Mouse (Mus musculus): ENCODE measurements around the gene Bag3. TPM values are rescaled to one million over a fixed set of nuclear protein-coding genes. Genes with fewer than 3 reads are reported as not detected.

Gene Bag3
- polyA plus RNA-seq, 1 experiment = 5.4 TPM

DNA sequence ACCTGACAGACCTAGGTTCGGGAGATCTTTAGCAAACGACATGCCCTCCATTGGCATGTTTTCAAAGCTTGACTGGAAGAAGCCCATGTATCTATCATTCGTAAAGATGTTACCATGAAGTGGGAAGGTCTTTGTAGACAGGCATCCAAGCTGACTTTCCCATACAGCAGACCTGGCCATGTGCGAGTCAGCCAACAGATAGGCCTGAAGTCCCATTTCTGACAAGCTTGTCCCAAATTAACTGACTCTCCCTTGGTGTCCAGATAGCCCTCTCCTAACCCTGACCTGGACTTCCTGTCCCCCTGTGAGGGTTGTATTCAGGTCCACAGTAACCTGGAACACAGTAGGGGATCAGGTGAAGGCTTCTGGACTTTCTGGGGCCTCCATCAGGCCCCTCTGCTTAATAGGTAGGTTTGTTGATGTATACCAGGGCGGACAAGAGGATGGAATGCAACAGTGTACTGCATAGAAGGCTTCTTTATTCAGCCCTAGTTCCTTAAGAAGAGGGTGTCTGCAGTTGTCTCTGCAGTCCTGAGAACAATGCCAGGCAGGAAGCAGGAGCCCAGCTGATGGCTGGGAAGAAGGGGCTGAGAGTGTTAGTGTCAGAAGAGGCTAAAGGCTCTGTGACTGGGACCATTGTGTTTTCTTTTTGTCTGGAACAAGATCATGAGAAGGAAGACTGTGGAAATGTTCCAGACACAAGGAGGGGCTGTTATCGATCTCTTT, 9.2 kb downstream of the Bag3 start:
- peaks cover 17% of the 10 kb centered on the region for H3K4me1 ChIP-seq (ENCODE audit: control insufficient read depth, insufficient read depth, low read length)
- no peak overlapping the region for H3K4me3 ChIP-seq (ENCODE audit: insufficient read depth, low read length)
- no peak overlapping the region for H3K27ac ChIP-seq (ENCODE audit: insufficient read depth, low read length)
- TF ChIP-seq POLR2A (IDR thresholded peaks at IDR 0.05; ENCODE audit: extremely low read depth, insufficient read depth, low read length) (no peak), CTCF (IDR thresholded peaks at IDR 0.05; ENCODE audit: extremely low read depth, insufficient read depth, low read length) (no peak)

DNA sequence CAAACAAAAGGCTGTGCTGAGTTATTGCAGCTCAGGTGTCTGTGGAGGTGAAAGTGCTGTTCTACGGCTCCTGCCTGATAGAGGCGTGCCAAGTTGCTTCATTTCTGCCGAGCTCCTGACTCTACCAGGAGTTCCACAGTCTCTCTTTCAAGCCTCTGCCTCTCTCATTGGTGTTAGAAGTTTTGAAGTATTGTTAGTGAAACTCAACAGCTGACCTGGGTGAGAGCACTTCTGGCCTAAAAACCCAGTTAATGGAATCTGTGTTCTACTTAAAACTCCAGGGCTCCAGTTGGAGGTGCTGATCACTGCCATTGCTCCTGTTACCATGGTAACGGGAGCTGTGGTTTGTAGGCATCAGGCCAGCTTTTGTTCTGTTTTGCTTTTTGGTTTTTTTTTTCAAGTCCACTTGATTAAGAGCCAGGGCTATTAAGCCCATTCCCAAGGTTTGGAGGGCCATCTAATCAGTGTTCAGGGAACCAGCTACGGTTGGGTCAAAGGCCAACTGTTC, 11.6 kb downstream of the Bag3 start:
- Histone ChIP-seq H3K27ac (ENCODE audit: insufficient read depth, low read length) (no peak overlapping the region), H3K4me3 (ENCODE audit: insufficient read depth, low read length) (no peak overlapping the region), H3K4me1 (ENCODE audit: control insufficient read depth, insufficient read depth, low read length) (peaks cover 17% of the 10 kb centered on the region)
- TF ChIP-seq POLR2A (IDR thresholded peaks at IDR 0.05; ENCODE audit: extremely low read depth, insufficient read depth, low read length) (no peak), CTCF (IDR thresholded peaks at IDR 0.05; ENCODE audit: extremely low read depth, insufficient read depth, low read length) (no peak)

DNA sequence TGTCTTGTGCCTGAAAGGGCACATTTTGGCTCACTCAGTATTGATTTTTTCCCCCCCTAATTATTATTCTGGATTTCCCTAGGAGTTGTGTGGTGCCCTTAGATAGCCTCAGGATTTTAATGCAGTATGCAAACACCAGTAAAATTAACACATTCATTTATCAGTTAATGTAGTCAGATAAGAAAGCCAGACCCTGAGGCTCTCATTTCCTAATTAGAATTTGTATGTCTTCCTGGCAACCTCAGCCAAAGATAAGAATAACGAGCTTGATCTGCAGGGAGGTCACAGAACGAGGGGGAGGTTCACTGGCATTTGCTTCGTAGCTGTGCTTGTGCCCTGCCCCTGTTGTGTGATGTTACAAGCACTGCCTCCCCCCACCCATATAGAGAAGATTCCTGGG, 12.7 kb downstream of the Bag3 start:
- TF ChIP-seq CTCF (IDR thresholded peaks at IDR 0.05; ENCODE audit: extremely low read depth, insufficient read depth, low read length) (no peak), POLR2A (IDR thresholded peaks at IDR 0.05; ENCODE audit: extremely low read depth, insufficient read depth, low read length) (no peak)
- no peak overlapping the region for H3K4me3 ChIP-seq (ENCODE audit: insufficient read depth, low read length)
- H3K27ac ChIP-seq (ENCODE audit: insufficient read depth, low read length) = no peak overlapping the region
- peaks cover 10% of the 10 kb centered on the region for H3K4me1 ChIP-seq (ENCODE audit: control insufficient read depth, insufficient read depth, low read length)

DNA sequence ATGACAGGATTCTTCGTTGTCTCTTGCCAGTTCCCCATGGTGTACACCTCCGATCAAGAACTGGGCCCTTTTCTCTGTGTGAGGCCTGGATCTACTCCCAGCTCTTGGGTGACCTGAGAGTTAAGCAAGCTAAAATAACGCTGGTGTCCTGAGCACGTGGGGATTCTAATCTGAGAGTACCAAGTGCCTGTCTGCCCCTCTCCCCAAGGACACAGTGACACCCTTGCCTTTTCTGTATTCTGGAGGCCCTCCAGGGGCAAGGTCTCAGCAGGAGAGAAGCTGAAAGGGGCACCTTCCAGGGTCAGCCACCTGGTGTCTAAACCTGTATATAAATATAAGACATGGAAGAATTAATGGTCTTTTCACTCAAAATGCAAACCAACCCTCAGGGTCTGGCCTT, 14.3 kb downstream of the Bag3 start:
- TF ChIP-seq POLR2A (IDR thresholded peaks at IDR 0.05; ENCODE audit: extremely low read depth, insufficient read depth, low read length) (no peak), CTCF (IDR thresholded peaks at IDR 0.05; ENCODE audit: extremely low read depth, insufficient read depth, low read length) (no peak)
- H3K27ac ChIP-seq (ENCODE audit: insufficient read depth, low read length) = no peak overlapping the region
- peaks cover 5% of the 10 kb centered on the region; the same call in 1 of the 2 replicates for H3K4me1 ChIP-seq (ENCODE audit: control insufficient read depth, insufficient read depth, low read length)
- no peak overlapping the region for H3K4me3 ChIP-seq (ENCODE audit: insufficient read depth, low read length)

DNA sequence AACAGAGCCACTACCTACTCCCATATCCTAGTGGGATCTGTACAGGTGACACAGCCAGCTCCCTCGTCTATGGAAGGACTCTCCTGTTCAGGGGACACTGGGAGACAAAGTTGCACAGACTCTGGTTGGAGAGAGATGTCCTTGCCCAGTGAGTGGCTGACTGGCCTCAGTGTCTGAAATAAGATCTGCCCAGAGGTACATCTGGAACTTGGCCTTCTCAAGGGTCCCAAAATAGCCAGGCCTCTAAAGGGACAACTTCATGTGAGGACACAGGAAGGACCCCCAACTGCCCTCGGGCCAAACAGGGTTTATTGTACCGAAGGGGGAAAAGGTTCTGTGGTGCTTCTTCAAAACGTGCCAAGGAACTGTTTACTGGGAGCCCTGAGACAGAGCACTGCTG, 14.8 kb downstream of the Bag3 start:
- TF ChIP-seq CTCF (IDR thresholded peaks at IDR 0.05; ENCODE audit: extremely low read depth, insufficient read depth, low read length) = no peak
- TF ChIP-seq POLR2A (IDR thresholded peaks at IDR 0.05; ENCODE audit: extremely low read depth, insufficient read depth, low read length) = no peak
- Histone ChIP-seq H3K27ac (ENCODE audit: insufficient read depth, low read length) (no peak overlapping the region), H3K4me3 (ENCODE audit: insufficient read depth, low read length) (no peak overlapping the region), H3K4me1 (ENCODE audit: control insufficient read depth, insufficient read depth, low read length) (peaks cover 5% of the 10 kb centered on the region; the same call in 1 of the 2 replicates)

DNA sequence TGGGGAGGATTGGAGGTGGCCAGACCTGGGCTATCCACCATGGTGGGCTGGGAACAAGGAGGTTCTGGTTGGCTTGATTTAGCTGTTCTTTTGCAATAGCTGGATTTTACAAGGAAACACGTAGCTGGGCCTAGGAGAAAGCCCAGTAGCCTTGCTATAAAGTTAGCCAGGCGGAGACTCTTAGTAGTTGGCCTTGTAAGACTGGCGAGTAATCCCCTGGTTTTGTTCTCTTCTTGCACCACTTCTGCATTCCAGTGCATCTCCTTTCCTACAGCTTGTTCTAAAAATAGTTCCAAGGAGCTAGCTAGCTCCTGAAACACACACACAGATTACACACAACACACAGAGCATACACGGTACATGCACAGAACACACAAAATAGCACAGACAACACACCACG, 15.4 kb downstream of the Bag3 start:
- peaks cover 5% of the 10 kb centered on the region; the same call in 1 of the 2 replicates for H3K4me1 ChIP-seq (ENCODE audit: control insufficient read depth, insufficient read depth, low read length)
- H3K4me3 ChIP-seq (ENCODE audit: insufficient read depth, low read length) = no peak overlapping the region
- TF ChIP-seq CTCF (IDR thresholded peaks at IDR 0.05; ENCODE audit: extremely low read depth, insufficient read depth, low read length) = no peak
- no peak for TF ChIP-seq POLR2A (IDR thresholded peaks at IDR 0.05; ENCODE audit: extremely low read depth, insufficient read depth, low read length)
- H3K27ac ChIP-seq (ENCODE audit: insufficient read depth, low read length) = no peak overlapping the region

DNA sequence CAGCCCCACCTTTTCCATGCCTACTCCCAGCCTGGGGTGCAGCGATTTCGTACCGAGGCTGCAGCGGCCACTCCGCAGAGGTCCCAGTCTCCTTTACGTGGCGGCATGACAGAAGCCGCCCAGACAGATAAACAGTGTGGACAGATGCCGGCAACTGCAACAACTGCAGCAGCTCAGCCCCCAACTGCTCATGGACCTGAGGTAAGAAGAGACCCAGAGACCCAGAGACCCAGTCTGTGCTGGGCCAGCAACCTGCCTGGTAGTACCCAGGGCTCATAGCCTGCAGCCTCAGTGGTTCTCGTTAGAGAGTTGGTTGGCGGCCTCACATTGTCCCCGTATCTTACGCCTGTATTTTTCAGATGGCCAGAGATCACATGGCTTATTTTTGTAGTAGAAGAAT, 16.7 kb downstream of the Bag3 start:
- no peak overlapping the region for H3K4me3 ChIP-seq (ENCODE audit: insufficient read depth, low read length)
- TF ChIP-seq POLR2A (IDR thresholded peaks at IDR 0.05; ENCODE audit: extremely low read depth, insufficient read depth, low read length) (no peak), CTCF (IDR thresholded peaks at IDR 0.05; ENCODE audit: extremely low read depth, insufficient read depth, low read length) (no peak)
- peaks cover 5% of the 10 kb centered on the region; the same call in 1 of the 2 replicates for H3K4me1 ChIP-seq (ENCODE audit: control insufficient read depth, insufficient read depth, low read length)
- no peak overlapping the region for H3K27ac ChIP-seq (ENCODE audit: insufficient read depth, low read length)

DNA sequence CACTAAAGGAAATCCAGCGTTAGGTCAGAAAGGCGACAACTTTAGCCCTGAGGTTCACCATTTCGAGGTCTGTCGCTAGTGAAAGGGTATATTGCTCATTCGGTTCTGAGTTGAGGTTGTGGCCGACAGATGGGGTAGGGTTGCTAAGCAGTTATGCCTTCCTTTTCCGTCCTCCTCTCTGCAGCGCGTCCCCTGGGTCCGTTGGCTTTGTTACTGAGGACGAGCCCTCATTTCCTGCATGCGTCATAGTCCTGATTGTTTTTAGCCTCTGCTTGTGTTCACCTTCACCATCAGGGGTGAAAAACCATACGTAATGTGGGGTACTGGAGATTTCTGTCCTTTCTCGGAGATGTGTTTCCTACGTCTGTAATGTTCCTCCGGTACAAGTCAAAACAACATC, 17.3 kb downstream of the Bag3 start:
- peaks cover 3% of the 10 kb centered on the region; the same call in 1 of the 2 replicates for H3K4me1 ChIP-seq (ENCODE audit: control insufficient read depth, insufficient read depth, low read length)
- TF ChIP-seq POLR2A (IDR thresholded peaks at IDR 0.05; ENCODE audit: extremely low read depth, insufficient read depth, low read length) = no peak
- H3K4me3 ChIP-seq (ENCODE audit: insufficient read depth, low read length) = no peak overlapping the region
- H3K27ac ChIP-seq (ENCODE audit: insufficient read depth, low read length) = no peak overlapping the region

DNA sequence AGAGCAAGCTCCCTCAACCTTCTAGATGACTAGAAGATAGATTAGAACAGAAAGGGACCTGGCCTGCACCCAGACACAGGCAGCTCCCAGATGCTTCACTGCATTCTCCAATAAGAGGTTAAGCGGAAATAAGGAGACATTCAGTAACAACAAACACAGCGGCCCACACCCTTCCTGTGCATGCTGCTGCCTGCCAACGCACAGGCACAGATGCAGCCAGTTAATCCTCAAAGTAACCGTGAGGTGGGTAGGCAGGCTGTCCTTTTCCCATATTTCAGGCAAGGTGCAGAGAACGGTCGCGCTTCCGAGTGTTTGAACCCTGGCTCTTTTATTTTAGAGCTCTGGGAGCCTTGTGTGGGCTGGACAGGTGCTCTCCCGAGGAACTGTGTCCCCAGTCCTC, 17.8 kb downstream of the Bag3 start:
- H3K27ac ChIP-seq (ENCODE audit: insufficient read depth, low read length) = no peak overlapping the region
- H3K4me3 ChIP-seq (ENCODE audit: insufficient read depth, low read length) = no peak overlapping the region
- peaks cover 3% of the 10 kb centered on the region; the same call in 1 of the 2 replicates for H3K4me1 ChIP-seq (ENCODE audit: control insufficient read depth, insufficient read depth, low read length)
- TF ChIP-seq POLR2A (IDR thresholded peaks at IDR 0.05; ENCODE audit: extremely low read depth, insufficient read depth, low read length) (no peak), CTCF (IDR thresholded peaks at IDR 0.05; ENCODE audit: extremely low read depth, insufficient read depth, low read length) (no peak)

DNA sequence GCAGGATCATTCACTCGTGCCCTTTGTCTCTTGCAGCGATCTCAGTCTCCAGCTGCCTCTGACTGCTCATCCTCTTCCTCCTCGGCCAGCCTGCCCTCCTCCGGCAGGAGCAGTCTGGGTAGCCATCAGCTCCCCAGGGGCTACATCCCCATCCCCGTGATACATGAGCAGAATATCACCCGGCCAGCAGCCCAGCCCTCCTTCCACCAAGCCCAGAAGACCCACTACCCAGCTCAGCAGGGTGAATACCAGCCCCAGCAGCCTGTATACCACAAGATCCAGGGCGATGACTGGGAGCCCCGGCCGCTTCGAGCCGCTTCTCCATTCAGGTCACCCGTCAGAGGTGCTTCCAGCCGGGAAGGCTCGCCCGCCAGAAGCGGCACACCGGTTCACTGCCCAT, 18.4 kb downstream of the Bag3 start:
- TF ChIP-seq CTCF (IDR thresholded peaks at IDR 0.05; ENCODE audit: extremely low read depth, insufficient read depth, low read length) = no peak
- no peak for TF ChIP-seq POLR2A (IDR thresholded peaks at IDR 0.05; ENCODE audit: extremely low read depth, insufficient read depth, low read length)
- Histone ChIP-seq H3K4me3 (ENCODE audit: insufficient read depth, low read length) (no peak overlapping the region), H3K4me1 (ENCODE audit: control insufficient read depth, insufficient read depth, low read length) (peaks cover 3% of the 10 kb centered on the region; the same call in 1 of the 2 replicates), H3K27ac (ENCODE audit: insufficient read depth, low read length) (no peak overlapping the region)
